Mouse (Mus musculus): ENCODE results near the gene Ncapd3. TPM values are rescaled to one million over a fixed set of nuclear protein-coding genes. Genes with fewer than 3 reads are reported as not detected.

The Ncapd3 gene
- total RNA-seq, 4 experiments from 2014 or later: 13.0 to 20.1 (median 16.3) TPM

- DNase-seq: no peak
Measured at GRCm38 (mm10) chr9:27125450-27125849, 95.5 kb downstream of the Ncapd3 start.

- no peak for DNase-seq
Measured at GRCm38 (mm10) chr9:27126543-27126942, 96.6 kb downstream of the Ncapd3 start.

- peak; percentile 37 for DNase-seq
Measured at GRCm38 (mm10) chr9:27128629-27129028, 98.7 kb downstream of the Ncapd3 start.

- DNase-seq: no peak
Measured at GRCm38 (mm10) chr9:27134410-27134809, 104.4 kb downstream of the Ncapd3 start.

GRCm38 (mm10) chr9:27135372-27135771, 105.4 kb downstream of the Ncapd3 start:
- DNase-seq: no peak

GRCm38 (mm10) chr9:27136651-27137050, 106.7 kb downstream of the Ncapd3 start:
- DNase-seq: peak; percentile 61

GRCm38 (mm10) chr9:27140432-27141065, 110.6 kb downstream of the Ncapd3 start:
- DNase-seq: no peak

GRCm38 (mm10) chr9:27144271-27144840, 114.4 kb downstream of the Ncapd3 start:
- DNase-seq: peak; percentile 21

Other genes with a start within 250 kb of the Ncapd3 start
- 10 to 100 TPM in 2 of 4 experiments, 1 to 10 TPM in 2; 4.8 to 23.3 (median 10.1) TPM for gene Glb1l2, start 223.7 kb upstream of the Ncapd3 start, total RNA-seq (2022)
- gene Glb1l3, start 169.3 kb upstream of the Ncapd3 start, total RNA-seq (2022): 1 to 10 TPM; 1.1 to 2.6 (median 1.6) TPM
- gene Gm1110, start 107.1 kb upstream of the Ncapd3 start, total RNA-seq (2022): not detected
- 10 to 100 TPM; 88.0 to 99.3 (median 96.0) TPM for gene Acad8, start 30.6 kb upstream of the Ncapd3 start, total RNA-seq (2022)
- gene Thyn1, start 30.5 kb upstream of the Ncapd3 start, total RNA-seq (2022): 10 to 100 TPM; 44.9 to 56.8 (median 49.1) TPM
- gene Vps26b, start 110 bp upstream of the Ncapd3 start, total RNA-seq (2022): 10 to 100 TPM; 42.2 to 49.8 (median 44.1) TPM
- gene Jam3, start 125.2 kb downstream of the Ncapd3 start, total RNA-seq (2022): 10 to 100 TPM; 40.4 to 55.7 (median 47.1) TPM

Data from adrenal gland, adult 8-10 months (tissue).